Mouse (Mus musculus): ENCODE measurements at regions not wholly inside any gene's neighbourhood (a gene's known extent, or its start where the extent isn't known, plus 50 kb on each side); places are given as distances from the start of the nearest gene placed in this dataset.

DNA sequence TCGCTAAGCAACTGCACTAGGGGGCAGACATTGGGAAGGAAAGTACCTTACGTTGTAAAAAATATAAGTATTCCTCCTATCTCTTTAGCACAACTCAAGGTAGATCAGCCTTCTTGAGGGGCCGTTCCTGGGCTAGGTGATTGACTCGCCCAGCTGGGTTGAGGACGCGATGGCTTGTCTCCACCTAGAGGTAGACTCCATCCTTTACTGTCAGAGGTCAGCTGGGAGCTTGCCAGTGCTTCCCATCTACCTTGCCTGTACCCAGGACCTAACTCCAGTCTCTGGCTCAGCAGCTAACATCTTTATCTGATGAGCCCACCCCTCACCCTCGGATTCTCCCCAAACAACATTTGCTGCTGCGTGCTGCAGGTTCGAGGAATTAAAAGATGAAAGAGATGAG is 59.4 kb upstream of the Foxn2 start:
- no peak for ATAC-seq (ENCODE audit: low read depth)
- Histone ChIP-seq H3K9me3 (ENCODE audit: control insufficient read depth, low read length) (no peaks in the 10 kb centered on the region), H3K9ac (ENCODE audit: low read depth, low read length) (no peak overlapping the region), H3K4me2 (ENCODE audit: low read depth, low read length) (no peak overlapping the region), H3K4me1 (ENCODE audit: control insufficient read depth, insufficient read depth, low read length) (no peaks in the 10 kb centered on the region), H3K4me3 (ENCODE audit: low read depth, low read length) (no peak overlapping the region), H3K27me3 (replicated peaks; ENCODE audit: control insufficient read depth, insufficient read depth, low read length) (no peaks in the 10 kb centered on the region), H3K27ac (replicated peaks; ENCODE audit: low read depth, low read length) (no peak overlapping the region), H3K36me3 (ENCODE audit: control insufficient read depth, insufficient read depth, low read length) (no peaks in the 10 kb centered on the region)
- no peak for DNase-seq (ENCODE audit: low spot score)
- 61% methylated on average over 9 of the region's 9 CpGs for WGBS

DNA sequence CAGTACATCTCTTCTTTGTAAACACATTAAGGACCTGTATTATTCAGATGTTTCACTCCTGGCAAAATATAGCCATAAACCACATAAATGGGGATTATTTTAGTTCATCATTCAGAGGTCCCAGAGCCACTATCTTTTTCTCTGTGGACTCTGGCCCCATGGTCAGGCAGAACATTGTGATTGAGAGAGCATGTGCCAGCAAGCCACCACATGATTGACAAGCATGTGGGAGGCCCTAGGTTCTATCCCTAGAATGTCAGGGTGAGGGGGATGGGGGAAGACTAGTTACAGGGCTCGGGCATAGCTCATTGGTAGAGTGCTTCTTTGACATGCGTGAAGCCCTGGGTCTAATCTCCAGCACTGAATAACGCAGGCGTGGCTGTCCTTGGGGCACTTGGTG is 57.1 kb upstream of the Foxn2 start:
- H3K4me1 ChIP-seq (ENCODE audit: control insufficient read depth, insufficient read depth, low read length), result no peaks in the 10 kb centered on the region
- DNase-seq (ENCODE audit: low spot score), result no peak
- H3K9ac ChIP-seq (ENCODE audit: low read depth, low read length), result no peak overlapping the region
- H3K27me3 ChIP-seq (replicated peaks; ENCODE audit: control insufficient read depth, insufficient read depth, low read length), result no peaks in the 10 kb centered on the region
- WGBS, result 68% methylated on average over 4 of the region's 4 CpGs
- no peaks in the 10 kb centered on the region for H3K9me3 ChIP-seq (ENCODE audit: control insufficient read depth, low read length)
- H3K36me3 ChIP-seq (ENCODE audit: control insufficient read depth, insufficient read depth, low read length), result no peaks in the 10 kb centered on the region
- no peak overlapping the region for H3K4me3 ChIP-seq (ENCODE audit: low read depth, low read length)
- no peak overlapping the region for H3K27ac ChIP-seq (replicated peaks; ENCODE audit: low read depth, low read length)
- ATAC-seq (ENCODE audit: low read depth), result no peak
- no peak overlapping the region for H3K4me2 ChIP-seq (ENCODE audit: low read depth, low read length)

DNA sequence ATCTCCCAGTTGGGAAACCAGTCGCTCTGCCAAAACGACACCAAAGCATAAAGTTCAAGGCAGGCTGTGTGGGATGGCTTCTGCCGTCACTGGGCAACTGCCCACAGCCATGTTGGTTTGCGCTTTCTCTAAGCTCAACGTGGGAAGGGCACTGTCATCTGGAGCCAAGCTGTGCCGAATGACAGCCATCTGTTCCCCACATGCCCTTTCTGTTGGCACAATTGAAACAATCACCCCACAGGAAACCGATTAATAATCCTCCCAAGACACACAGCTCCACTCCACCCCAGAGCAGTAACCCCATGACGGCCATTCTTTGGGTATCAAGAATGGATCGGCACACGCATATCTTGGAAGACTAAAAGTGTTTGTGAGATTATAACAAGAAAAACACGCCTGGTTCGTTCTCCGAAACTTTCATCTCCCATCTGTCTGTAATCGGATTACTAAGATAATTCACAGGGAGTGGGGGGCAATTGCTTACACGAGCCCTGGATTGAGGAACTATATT is 52.0 kb upstream of the Foxn2 start:
- Histone ChIP-seq H3K9ac (ENCODE audit: low read depth, low read length) (no peak overlapping the region), H3K9me3 (ENCODE audit: control insufficient read depth, low read length) (no peaks in the 10 kb centered on the region), H3K36me3 (ENCODE audit: control insufficient read depth, insufficient read depth, low read length) (no peaks in the 10 kb centered on the region), H3K4me3 (ENCODE audit: low read depth, low read length) (no peak overlapping the region), H3K4me2 (ENCODE audit: low read depth, low read length) (no peak overlapping the region), H3K27me3 (replicated peaks; ENCODE audit: control insufficient read depth, insufficient read depth, low read length) (no peaks in the 10 kb centered on the region), H3K4me1 (ENCODE audit: control insufficient read depth, insufficient read depth, low read length) (no peaks in the 10 kb centered on the region), H3K27ac (replicated peaks; ENCODE audit: low read depth, low read length) (no peak overlapping the region)
- ATAC-seq (ENCODE audit: low read depth) (no peak), DNase-seq (ENCODE audit: low spot score) (no peak)
- WGBS, result 64% methylated on average over 15 of the region's 15 CpGs

DNA sequence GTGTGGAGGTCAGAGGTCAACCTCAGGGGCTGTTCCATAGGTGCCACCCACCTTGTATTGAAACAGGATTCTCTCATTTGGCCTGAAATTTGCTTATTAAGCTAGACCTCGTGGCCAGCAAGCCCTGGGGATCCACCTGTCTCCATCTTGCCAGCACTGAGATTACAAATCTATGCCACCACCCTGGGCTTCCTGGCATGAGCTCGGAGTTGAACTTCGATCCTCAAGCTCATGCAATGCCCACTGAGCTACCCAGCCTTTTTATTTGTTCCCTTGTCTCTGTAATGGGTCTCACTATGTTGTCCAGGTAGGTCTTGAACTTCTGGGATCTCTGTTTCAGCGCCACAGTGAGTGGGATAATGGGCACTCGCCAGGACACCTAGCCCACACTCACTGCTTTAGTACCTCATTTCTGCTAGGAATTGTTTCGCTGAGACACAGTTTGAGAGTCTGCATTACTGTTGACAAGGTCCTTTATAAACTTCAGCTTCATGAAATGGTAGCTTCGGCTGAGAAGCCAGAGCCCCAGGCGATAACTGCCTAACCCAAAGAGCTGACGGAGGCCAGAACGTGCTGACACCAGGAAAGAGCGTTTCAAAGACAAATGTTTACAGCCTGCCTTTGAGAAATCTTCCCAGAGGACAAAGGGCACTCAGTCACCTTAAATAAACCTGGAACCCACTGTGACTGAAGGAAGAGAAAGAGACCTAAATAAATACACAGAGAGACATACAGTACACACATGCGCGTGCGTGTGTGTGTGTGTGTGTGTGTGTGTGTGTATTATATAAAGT is 50.6 kb upstream of the Foxn2 start:
- Histone ChIP-seq H3K27ac (replicated peaks; ENCODE audit: low read depth, low read length) (no peak overlapping the region), H3K36me3 (ENCODE audit: control insufficient read depth, insufficient read depth, low read length) (no peaks in the 10 kb centered on the region), H3K4me1 (ENCODE audit: control insufficient read depth, insufficient read depth, low read length) (no peaks in the 10 kb centered on the region), H3K4me3 (ENCODE audit: low read depth, low read length) (no peak overlapping the region), H3K9me3 (ENCODE audit: control insufficient read depth, low read length) (no peaks in the 10 kb centered on the region), H3K4me2 (ENCODE audit: low read depth, low read length) (no peak overlapping the region), H3K27me3 (replicated peaks; ENCODE audit: control insufficient read depth, insufficient read depth, low read length) (no peaks in the 10 kb centered on the region), H3K9ac (ENCODE audit: low read depth, low read length) (no peak overlapping the region)
- no peak for ATAC-seq (ENCODE audit: low read depth)
- no peak for DNase-seq (ENCODE audit: low spot score)
- WGBS, result 65% methylated on average over 14 of the region's 14 CpGs
